Mouse (Mus musculus) liver, adult 2 months (tissue): ENCODE results near the gene Gpr18.

ENCODE experiments used
- CTCF ChIP-seq: fragments of 200-500 bp; IDR thresholded peaks from 2 replicates; pipeline ENCODE4 v1.5.1; 2011; ENCODE audit warnings: low read depth, low read length, control low read depth
- POLR2A ChIP-seq: fragments of 200-500 bp; IDR thresholded peaks from 2 replicates; pipeline ENCODE4 v1.6.1; 2011; ENCODE audit warnings: low read length, control low read depth; ENCODE audit not compliant: insufficient read depth; ENCODE audit errors: extremely low read depth

DNA sequence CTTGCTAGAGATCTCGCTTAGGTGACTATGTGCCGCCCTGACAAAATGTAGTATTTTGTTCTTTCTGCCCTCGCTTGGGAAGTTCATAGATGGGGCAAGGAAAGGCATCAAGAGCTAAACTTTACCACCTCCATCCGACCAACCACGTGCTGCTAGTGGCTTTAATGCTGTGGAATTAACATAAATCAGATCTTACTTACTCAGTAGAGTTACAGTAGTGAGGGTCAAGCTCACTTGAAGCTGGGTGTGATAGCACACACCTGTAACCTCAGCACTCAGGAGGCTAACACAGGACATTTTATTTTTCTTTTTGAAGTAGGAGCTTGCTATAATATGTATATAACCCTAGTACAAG is 36.4 kb upstream of the Gpr18 start:
- TF ChIP-seq CTCF (no peak), POLR2A (no peak)
